Mouse (Mus musculus) limb, embryonic 11.5 days (tissue): ENCODE measurements around the gene Trim72. TPM values are rescaled to one million over a fixed set of nuclear protein-coding genes. Genes with fewer than 3 reads are reported as not detected.

Experiments
- ATAC-seq: fragments of 200-750 bp; cut with Nextera tagmentation; 2 replicates; pipeline ENCODE4 v1.8.0; 2017; ENCODE audit warnings: low read depth; ENCODE audit not compliant: insufficient number of reproducible peaks, low FRiP score, low TSS enrichment
- DNase-seq: peaks from one replicate; pipeline ENCODE4 v3.0.0-alpha.2; 2015; ENCODE audit warnings: low spot score
- H3K27ac ChIP-seq: fragments of 300-500 bp; sonication (generic); replicated peaks from 2 replicates; pipeline ENCODE4 v1.5.1; 2014; ENCODE audit warnings: low read depth, mild to moderate bottlenecking, low read length
- H3K27me3 ChIP-seq: fragments of 300-500 bp; sonication (generic); 2 replicates; pipeline ENCODE4 v1.6.1; 2014; ENCODE audit warnings: mild to moderate bottlenecking, low read length, mixed read lengths; ENCODE audit not compliant: control insufficient read depth, insufficient read depth
- H3K36me3 ChIP-seq: fragments of 300-500 bp; sonication (generic); 2 replicates; pipeline ENCODE4 v1.6.1; 2014; ENCODE audit warnings: mild to moderate bottlenecking, low read length, moderate library complexity, mixed read lengths; ENCODE audit not compliant: control insufficient read depth, insufficient read depth
- H3K4me1 ChIP-seq: fragments of 300-500 bp; sonication (generic); 2 replicates; pipeline ENCODE4 v1.6.1; 2014; ENCODE audit warnings: low read length, mixed read lengths; ENCODE audit not compliant: control insufficient read depth, insufficient read depth
- H3K4me2 ChIP-seq: fragments of 300-500 bp; sonication (generic); 2 replicates; pipeline ENCODE4 v1.6.1; 2014; ENCODE audit warnings: low read depth, mild to moderate bottlenecking, moderate library complexity; ENCODE audit not compliant: severe bottlenecking
- H3K4me3 ChIP-seq: fragments of 300-500 bp; sonication (generic); 2 replicates; pipeline ENCODE4 v1.5.1; 2014; ENCODE audit warnings: low read depth, low read length
- H3K9ac ChIP-seq: fragments of 300-500 bp; sonication (generic); 2 replicates; pipeline ENCODE4 v1.6.1; 2014; ENCODE audit warnings: mild to moderate bottlenecking, low read length
- H3K9me3 ChIP-seq: fragments of 300-500 bp; sonication (generic); 2 replicates; pipeline ENCODE4 v1.6.1; 2016; ENCODE audit warnings: low read length; ENCODE audit not compliant: control insufficient read depth
- WGBS: fragments of 180-500 bp; shearing (Covaris S2); extraction: QIAGEN DNeasy Blood & Tissue Kit; methylation state at CpG from one replicate; pipeline ENCODE4 v1.1.7; 2014; 5-methylcytosine and 5-hydroxymethylcytosine counted together
- polyA plus RNA-seq: library from polyadenylated mRNA; unstranded; fragments of >200 nt; fragmentation: Nextera tagmentation; extraction: Ambion mirVana; gene quantifications from 2 replicates; pipeline ENCODE4 v1.2.1, GENCODE M21; 2014

Trim72 gene
- polyA plus RNA-seq, 1 experiment from 2014 or later = 0.20 TPM

DNA sequence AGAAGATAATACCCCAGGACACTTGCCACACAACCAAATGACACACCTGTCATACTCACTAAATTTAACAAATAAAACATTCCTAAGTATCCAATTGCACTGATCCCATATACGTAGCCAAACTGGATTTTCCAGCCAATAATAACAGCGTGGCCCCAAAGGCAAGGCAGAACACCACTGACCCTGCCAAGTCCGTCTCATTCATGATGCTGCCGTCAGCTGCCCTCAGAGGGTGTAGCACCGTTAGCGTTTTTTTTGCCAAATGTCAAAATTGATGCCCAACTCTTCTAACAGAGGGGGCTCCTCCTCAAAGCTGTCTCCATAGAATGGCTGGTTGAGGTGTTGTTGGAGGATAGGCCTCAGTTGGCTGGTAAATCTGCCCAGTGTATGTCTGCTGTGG, 12.9 kb downstream of the Trim72 start:
- Histone ChIP-seq H3K4me3 (no peak overlapping the region), H3K4me2 (no peak overlapping the region), H3K9ac (no peak overlapping the region), H3K9me3 (no peaks in the 10 kb centered on the region), H3K4me1 (no peaks in the 10 kb centered on the region), H3K36me3 (no peaks in the 10 kb centered on the region), H3K27ac (no peak overlapping the region), H3K27me3 (no peaks in the 10 kb centered on the region)
- WGBS = 85% methylated on average over 6 of the region's 6 CpGs
- no peak for ATAC-seq
- DNase-seq = no peak

DNA sequence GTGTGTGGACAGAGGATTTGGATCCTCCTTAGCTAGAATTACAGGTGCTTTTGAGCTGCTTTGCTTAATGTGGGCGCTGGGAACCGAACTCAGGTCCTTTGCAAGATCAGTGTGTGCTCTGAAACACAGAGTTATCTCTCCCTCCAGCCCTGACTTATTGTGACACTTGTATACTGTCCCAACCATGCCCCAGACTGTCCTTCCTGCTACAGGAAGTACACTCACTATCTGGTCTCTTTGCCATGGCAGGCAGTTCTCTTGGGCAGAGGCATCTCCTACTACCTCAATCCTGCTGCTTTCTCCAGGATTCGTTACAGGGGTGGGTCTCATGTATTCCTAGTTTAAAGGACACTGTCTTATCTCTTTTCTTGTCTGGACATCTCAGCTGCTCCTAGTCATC, 14.5 kb downstream of the Trim72 start:
- Histone ChIP-seq H3K4me2 (no peak overlapping the region), H3K27me3 (no peaks in the 10 kb centered on the region), H3K9ac (no peak overlapping the region), H3K4me3 (no peak overlapping the region), H3K27ac (no peak overlapping the region), H3K4me1 (no peaks in the 10 kb centered on the region), H3K36me3 (no peaks in the 10 kb centered on the region), H3K9me3 (no peaks in the 10 kb centered on the region)
- 88% methylated on average over 3 of the region's 3 CpGs for WGBS
- no peak for DNase-seq
- no peak for ATAC-seq

DNA sequence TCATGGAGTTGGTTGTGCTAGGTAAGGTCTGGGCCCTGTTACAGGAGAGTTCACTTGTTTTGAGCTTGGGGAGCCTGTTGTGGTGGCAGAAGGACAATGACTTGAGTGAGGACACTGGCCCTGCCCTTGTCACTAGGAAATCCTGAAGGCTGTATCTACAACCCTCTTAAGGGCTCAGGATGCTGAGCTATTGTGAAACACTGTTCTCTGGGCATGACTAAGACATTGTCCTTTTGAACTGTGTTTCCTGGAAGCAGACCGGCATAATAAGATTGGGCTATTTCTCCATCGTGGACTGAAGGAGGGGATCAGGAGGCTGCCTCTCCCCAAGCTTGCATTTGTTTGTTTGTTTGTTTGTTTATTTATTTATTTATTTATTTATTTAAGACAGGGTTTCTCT, 15.4 kb downstream of the Trim72 start:
- H3K4me3 ChIP-seq = no peak overlapping the region
- DNase-seq (no peak), ATAC-seq (no peak)
- H3K27ac ChIP-seq = no peak overlapping the region
- no peaks in the 10 kb centered on the region for H3K9me3 ChIP-seq
- WGBS = 86% methylated on average over 2 of the region's 2 CpGs
- H3K27me3 ChIP-seq = no peaks in the 10 kb centered on the region
- no peaks in the 10 kb centered on the region for H3K4me1 ChIP-seq
- H3K4me2 ChIP-seq = no peak overlapping the region
- H3K9ac ChIP-seq = no peak overlapping the region
- no peaks in the 10 kb centered on the region for H3K36me3 ChIP-seq

DNA sequence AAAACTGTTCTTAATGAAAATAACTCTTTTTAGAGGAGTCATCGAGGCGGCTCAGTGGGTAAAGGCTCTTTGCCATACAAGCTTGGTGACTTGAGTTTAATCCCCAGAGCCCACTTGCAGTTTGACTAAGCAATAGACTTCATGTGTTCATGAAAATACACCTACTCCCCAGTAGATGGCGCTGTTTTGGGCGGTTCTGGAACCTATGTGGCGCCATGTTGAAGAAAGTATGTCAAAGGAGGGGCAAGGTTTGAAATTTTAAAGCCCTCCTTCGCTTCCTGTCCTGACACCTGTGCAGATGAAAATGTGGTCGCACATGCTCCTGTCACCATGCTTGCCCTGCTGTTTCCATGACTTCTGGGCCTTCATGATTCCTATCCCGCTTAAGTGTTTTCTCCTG, 19.2 kb downstream of the Trim72 start:
- ATAC-seq (no peak), DNase-seq (no peak)
- Histone ChIP-seq H3K27me3 (no peaks in the 10 kb centered on the region), H3K9me3 (no peaks in the 10 kb centered on the region), H3K4me1 (no peaks in the 10 kb centered on the region), H3K27ac (no peak overlapping the region), H3K36me3 (no peaks in the 10 kb centered on the region), H3K4me3 (no peak overlapping the region), H3K9ac (no peak overlapping the region), H3K4me2 (no peak overlapping the region)
- 65% methylated on average over 8 of the region's 8 CpGs for WGBS

DNA sequence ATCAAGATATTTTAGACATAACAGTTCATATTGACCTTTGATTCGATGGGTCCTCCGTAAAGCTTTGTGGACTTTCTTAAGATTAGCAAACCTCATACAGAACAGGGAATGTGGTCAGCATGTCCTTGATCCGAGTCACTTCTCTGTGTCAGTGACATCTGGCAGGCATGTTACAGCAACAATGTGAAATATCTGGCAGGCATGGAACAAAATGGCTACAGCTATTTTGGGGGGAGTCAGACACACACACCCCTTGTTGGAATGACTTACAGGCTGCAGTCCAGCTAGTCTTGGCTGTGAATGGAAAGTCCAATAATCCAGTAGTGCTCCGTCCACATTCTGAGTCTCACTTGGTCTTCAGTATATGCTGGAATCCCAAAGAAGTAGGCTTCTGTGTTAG, 19.8 kb downstream of the Trim72 start:
- no peak overlapping the region for H3K4me2 ChIP-seq
- no peaks in the 10 kb centered on the region for H3K9me3 ChIP-seq
- 94% methylated on average over 4 of the region's 4 CpGs for whole genome bisulfite sequencing
- no peak overlapping the region for H3K27ac ChIP-seq
- ATAC-seq (no peak), DNase-seq (no peak)
- H3K4me1 ChIP-seq = no peaks in the 10 kb centered on the region
- no peak overlapping the region for H3K9ac ChIP-seq
- no peaks in the 10 kb centered on the region for H3K36me3 ChIP-seq
- no peak overlapping the region for H3K4me3 ChIP-seq
- H3K27me3 ChIP-seq = no peaks in the 10 kb centered on the region

DNA sequence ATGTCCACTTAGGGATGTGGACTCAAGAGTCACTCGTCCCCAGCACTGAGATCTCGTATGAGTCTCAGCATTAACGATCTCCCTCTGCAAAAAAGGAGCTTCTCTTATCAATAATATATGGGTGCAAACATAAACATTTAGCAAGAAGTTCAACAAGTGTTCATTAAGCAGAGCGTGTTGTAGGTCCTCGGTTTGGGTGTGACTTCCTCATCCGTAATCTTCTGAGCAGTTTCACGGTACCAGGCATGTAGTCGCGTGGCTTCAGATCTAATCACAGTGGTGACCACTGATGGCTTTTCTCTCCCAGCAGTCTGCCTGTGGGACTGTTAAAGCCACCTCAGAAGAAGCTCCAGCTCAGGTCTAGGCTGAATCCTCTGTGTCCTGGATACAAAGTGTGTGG, 20.6 kb downstream of the Trim72 start:
- DNase-seq (no peak), ATAC-seq (no peak)
- 93% methylated on average over 9 of the region's 9 CpGs for WGBS
- Histone ChIP-seq H3K27me3 (no peaks in the 10 kb centered on the region), H3K4me2 (no peak overlapping the region), H3K9ac (no peak overlapping the region), H3K4me1 (no peaks in the 10 kb centered on the region), H3K36me3 (no peaks in the 10 kb centered on the region), H3K9me3 (no peaks in the 10 kb centered on the region), H3K27ac (no peak overlapping the region), H3K4me3 (no peak overlapping the region)

DNA sequence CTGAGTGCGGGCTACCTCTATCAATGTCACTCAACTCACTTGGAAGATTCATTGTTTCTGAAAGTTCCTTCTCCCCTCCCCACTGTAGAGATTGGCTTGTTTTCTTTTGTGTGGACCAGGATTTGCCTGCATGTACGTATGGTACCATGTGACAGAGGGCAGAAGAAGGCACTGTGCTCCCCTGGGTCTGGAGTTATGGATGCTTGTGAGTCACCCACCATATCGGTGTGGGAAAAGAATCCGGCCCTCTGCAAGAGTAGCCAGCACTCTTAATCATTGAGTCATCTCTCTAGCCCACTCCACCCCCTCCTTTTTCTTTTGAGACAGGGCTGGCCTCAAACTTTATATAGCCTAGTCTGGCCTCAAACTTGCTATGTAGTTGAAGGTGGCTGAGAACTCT, 21.2 kb downstream of the Trim72 start:
- no peaks in the 10 kb centered on the region for H3K27me3 ChIP-seq
- ATAC-seq (no peak), DNase-seq (no peak)
- H3K9ac ChIP-seq = no peak overlapping the region
- H3K4me3 ChIP-seq = no peak overlapping the region
- H3K4me2 ChIP-seq = no peak overlapping the region
- H3K36me3 ChIP-seq = no peaks in the 10 kb centered on the region
- no peak overlapping the region for H3K27ac ChIP-seq
- H3K9me3 ChIP-seq = no peaks in the 10 kb centered on the region
- 83% methylated on average over 4 of the region's 4 CpGs for WGBS
- no peaks in the 10 kb centered on the region for H3K4me1 ChIP-seq

DNA sequence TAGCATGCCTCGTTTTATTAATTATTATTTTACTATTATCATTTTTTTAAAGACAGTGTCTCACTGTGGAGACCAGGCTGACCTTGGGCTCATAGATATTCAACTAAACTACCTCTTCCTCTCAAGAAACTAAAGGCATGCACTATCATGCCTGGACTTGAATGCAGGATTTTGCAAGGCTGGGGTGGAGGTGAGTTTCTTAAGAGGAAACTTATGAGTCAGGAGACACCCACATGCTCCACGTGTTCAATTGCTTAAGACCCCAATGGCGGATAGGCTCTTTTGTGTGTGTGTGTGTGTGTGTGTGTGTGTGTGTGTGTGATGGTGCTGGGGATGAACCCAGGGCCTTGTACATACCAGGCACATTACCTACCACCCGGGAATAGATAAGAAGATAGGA, 21.6 kb downstream of the Trim72 start:
- no peak for ATAC-seq
- H3K27ac ChIP-seq = no peak overlapping the region
- DNase-seq = no peak
- H3K4me3 ChIP-seq = no peak overlapping the region
- no peaks in the 10 kb centered on the region for H3K4me1 ChIP-seq
- no peak overlapping the region for H3K9ac ChIP-seq
- H3K36me3 ChIP-seq = no peaks in the 10 kb centered on the region
- 77% methylated on average over 4 of the region's 4 CpGs for WGBS
- H3K9me3 ChIP-seq = no peaks in the 10 kb centered on the region
- H3K27me3 ChIP-seq = no peaks in the 10 kb centered on the region
- no peak overlapping the region for H3K4me2 ChIP-seq

DNA sequence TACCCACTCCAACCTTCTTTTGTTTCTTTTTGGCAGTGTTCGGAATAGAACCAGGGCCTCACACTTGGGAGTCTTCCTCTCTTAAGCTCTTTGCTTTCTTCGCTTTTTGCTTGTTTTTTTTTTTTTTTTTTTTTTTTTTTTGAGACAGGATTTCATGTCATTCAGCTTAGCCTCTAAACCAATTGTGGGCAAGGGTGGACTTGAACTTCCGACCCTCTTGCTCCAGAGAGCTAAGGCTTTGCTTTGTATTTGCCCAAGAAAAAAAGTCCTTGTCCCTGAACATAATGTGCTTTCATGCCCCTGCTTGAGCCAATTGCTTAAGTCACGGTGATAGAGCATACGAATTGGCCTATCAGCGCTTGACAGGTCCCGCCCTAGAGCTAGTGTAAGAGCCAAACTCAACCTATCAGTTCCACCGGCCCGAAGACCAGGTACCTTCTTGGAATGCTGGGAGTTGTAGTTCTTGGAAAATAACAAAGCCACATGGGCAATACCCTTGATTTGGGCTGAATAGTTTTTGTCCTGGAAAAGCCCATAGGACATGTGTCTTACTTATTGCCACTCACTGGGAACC, 27.7 kb downstream of the Trim72 start:
- Histone ChIP-seq H3K27me3 (no peaks in the 10 kb centered on the region), H3K4me3 (no peak overlapping the region), H3K27ac (no peak overlapping the region), H3K4me2 (no peak overlapping the region), H3K9me3 (no peaks in the 10 kb centered on the region), H3K36me3 (no peaks in the 10 kb centered on the region), H3K9ac (no peak overlapping the region), H3K4me1 (no peaks in the 10 kb centered on the region)
- no peak for ATAC-seq
- peak; percentile 49 for DNase-seq
- 39% methylated on average over 9 of the region's 9 CpGs for WGBS
